Mouse (Mus musculus) gastrocnemius, postnatal 25 days (tissue): ENCODE data around the gene Stam2. TPM values are rescaled to one million over a fixed set of nuclear protein-coding genes. Genes with fewer than 3 reads are reported as not detected.

Source experiments
- DNase-seq: peaks from one replicate; pipeline ENCODE4 v3.0.0; 2022
- total RNA-seq, 2 experiments: library from RNA; stranded (reverse); gene quantifications; 1 replicate in 1 of 2; 2 replicates in 1 of 2; pipeline ENCODE4 v1.2.3; 2021

Gene Stam2
- total RNA-seq, 2 experiments from 2014 or later: 7.0 to 9.1 TPM

- no peak for DNase-seq
Observed at GRCm38 (mm10) chr2:52730891-52731290, 11.2 kb downstream of the Stam2 start.

- no peak for DNase-seq
Observed at GRCm38 (mm10) chr2:52720231-52721025, 21.7 kb downstream of the Stam2 start.

- no peak for DNase-seq
Observed at GRCm38 (mm10) chr2:52717076-52717475, 25.0 kb downstream of the Stam2 start.

GRCm38 (mm10) chr2:52715538-52715937, 26.5 kb downstream of the Stam2 start:
- DNase-seq: no peak

- no peak for DNase-seq
Observed at GRCm38 (mm10) chr2:52714111-52714510, 28.0 kb downstream of the Stam2 start.

GRCm38 (mm10) chr2:52710804-52711203, 31.3 kb downstream of the Stam2 start:
- no peak for DNase-seq

GRCm38 (mm10) chr2:52709417-52709816, 32.7 kb downstream of the Stam2 start:
- DNase-seq: no peak

GRCm38 (mm10) chr2:52701368-52702036, 40.6 kb downstream of the Stam2 start:
- no peak for DNase-seq

- no peak for DNase-seq
Observed at GRCm38 (mm10) chr2:52700352-52700751, 41.7 kb downstream of the Stam2 start.

GRCm38 (mm10) chr2:52694604-52695003, 47.5 kb downstream of the Stam2 start:
- no peak for DNase-seq

GRCm38 (mm10) chr2:52691745-52692144, 50.3 kb downstream of the Stam2 start:
- no peak for DNase-seq

GRCm38 (mm10) chr2:52686601-52687000, 55.5 kb downstream of the Stam2 start:
- DNase-seq: no peak

GRCm38 (mm10) chr2:52677589-52677988, 64.5 kb downstream of the Stam2 start:
- no peak for DNase-seq

GRCm38 (mm10) chr2:52676913-52677303, 65.2 kb downstream of the Stam2 start:
- no peak for DNase-seq

GRCm38 (mm10) chr2:52676023-52676912, 65.8 kb downstream of the Stam2 start, which contains the start of gene Cacnb4:
TSS of gene Cacnb4 (minus strand) at chr2:52676831.
- peak; percentile 31 for DNase-seq

- DNase-seq: peak; percentile 9
Observed at GRCm38 (mm10) chr2:52675278-52675987, 66.6 kb downstream of the Stam2 start.

GRCm38 (mm10) chr2:52674886-52675277, 67.2 kb downstream of the Stam2 start:
- no peak for DNase-seq

GRCm38 (mm10) chr2:52673172-52673571, 68.9 kb downstream of the Stam2 start:
- DNase-seq: no peak

- no peak for DNase-seq
Observed at GRCm38 (mm10) chr2:52670733-52671132, 71.3 kb downstream of the Stam2 start.

- DNase-seq: no peak
Observed at GRCm38 (mm10) chr2:52668480-52668879, 73.6 kb downstream of the Stam2 start.

- DNase-seq: no peak
Observed at GRCm38 (mm10) chr2:52656722-52657121, 85.4 kb downstream of the Stam2 start.

GRCm38 (mm10) chr2:52654541-52654940, 87.5 kb downstream of the Stam2 start:
- no peak for DNase-seq
